Mouse (Mus musculus) frontal cortex, adult 2 months (tissue): ENCODE results near the gene Plekha1. TPM values are rescaled to one million over a fixed set of nuclear protein-coding genes. Genes with fewer than 3 reads are reported as not detected.

Experiments used
- DNase-seq, 2 experiments: peaks; one replicate each; pipeline ENCODE4 v3.0.0; 2022; ENCODE audit warnings: low spot score in 1 of 2; ENCODE audit errors: extremely low spot score in 1 of 2
- polyA plus RNA-seq: library from polyadenylated mRNA; depleted of rRNA; stranded (reverse); fragments of >200 nt; gene quantifications from 2 replicates; pipeline ENCODE4 v1.2.3, GENCODE M21; 2012; rRNA removed

The Plekha1 gene
- polyA plus RNA-seq, 1 experiment, result 155 TPM

DNA sequence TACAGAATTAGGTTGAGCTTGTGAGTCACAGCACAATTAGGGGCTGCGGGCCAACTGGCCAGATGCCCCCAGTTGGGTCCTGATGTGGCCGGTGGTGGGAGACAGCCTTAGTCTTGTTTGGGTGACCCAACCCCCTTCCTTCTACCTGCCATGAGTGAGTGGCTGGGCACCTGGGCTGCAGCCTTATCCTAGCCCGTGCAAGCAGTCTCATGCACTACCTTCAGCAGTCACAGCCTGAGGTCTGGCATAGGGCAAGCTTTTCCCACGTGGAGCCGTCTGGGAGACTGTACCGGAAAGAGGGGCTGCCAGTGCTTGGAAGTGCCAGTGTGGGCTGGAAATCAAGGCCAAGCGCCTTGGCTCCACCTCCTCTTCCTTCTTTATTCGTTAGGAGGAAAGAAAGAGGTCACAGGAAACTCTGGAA is 83.8 kb downstream of the Plekha1 start:
- DNase-seq, result peak; percentile 46 to 66

GRCm38 (mm10) chr7:130950482-130950881 is 84.9 kb downstream of the Plekha1 start:
- DNase-seq, result no peak

DNA sequence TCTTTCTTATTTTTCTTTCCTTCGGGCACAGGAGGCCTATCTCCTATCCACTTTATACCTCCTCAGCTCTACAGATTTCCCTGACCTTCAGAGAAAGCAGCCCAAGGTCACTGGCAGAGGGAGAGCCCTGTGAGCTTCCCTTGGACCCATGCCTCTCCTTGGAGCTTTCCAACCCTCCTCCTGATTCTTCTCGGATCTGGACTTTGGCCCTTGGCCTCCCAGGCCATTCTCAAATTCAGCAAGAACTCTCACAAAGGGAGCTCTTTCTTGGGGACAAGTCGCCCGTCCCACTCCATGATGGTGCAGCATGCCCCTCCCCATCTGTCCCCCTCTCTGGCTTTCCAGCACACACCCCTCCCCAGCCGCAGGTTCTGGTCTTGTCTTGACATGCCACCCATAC is 85.4 kb downstream of the Plekha1 start:
- DNase-seq, result peak in 1 of 2 experiments; percentile 17

DNA sequence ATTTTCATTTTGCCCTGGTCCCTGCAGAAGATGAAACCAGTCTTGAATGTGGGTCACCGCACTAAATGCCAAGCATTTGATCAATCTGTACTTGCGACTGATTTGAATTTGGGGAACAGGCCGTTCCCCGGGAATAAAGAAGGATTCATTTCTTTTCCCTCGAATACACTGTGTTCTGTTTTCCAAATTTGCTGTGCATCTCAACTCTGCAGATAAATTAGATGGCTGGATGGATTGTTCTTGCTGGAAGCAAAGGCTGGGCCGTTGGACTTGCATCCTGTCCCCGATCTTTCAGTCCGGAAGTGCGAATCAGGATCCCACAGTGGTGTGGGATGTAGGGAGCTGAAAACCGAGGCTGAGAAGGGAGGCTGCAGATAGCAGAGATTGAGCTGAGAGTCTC is 87.8 kb downstream of the Plekha1 start:
- peak in 1 of 2 experiments; percentile 23 for DNase-seq

DNA sequence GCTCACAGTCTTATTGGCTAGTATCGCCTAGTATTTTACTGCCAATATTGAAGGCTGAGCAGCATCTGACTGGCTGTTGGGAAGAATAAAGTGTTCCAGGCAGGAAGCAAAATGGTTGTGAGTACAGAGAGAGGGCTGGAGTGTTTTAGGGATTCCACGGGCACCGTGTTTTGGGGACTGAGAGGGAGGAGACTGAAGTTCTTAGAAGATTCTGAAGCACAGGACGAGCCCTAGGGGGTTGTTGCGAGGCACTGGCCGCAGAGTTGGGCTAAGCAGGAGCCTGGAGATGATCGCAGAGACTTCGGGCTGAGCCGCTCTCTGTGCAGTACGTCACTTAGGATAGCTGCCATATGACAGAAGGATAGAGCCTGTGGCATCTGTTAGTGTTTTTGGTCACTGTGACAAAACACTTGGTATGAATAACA is 88.6 kb downstream of the Plekha1 start:
- DNase-seq, result no peak

GRCm38 (mm10) chr7:130958551-130958950 is 93.0 kb downstream of the Plekha1 start:
- DNase-seq, result no peak

DNA sequence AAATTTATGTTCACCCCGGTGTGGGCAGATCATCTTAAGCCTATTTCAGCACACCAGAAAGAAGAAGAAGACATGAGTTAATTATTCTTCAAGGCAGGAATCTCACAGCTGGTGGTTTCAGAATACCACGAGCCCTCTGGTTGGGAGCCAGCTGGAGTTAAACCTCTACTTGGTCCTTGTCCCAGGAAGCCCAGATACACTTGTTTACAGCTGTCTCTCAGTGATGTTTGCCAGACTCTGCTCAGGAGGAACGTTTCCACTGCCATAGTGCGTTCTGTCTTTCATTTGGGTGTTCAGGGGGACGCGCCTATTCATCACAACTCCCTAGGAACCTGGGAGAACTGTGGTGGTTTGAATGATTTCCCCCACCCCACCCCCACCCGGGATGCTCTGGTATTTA is 94.3 kb downstream of the Plekha1 start:
- DNase-seq, result peak in 1 of 2 experiments; percentile 59

- DNase-seq, result no peak
Measured at GRCm38 (mm10) chr7:130961429-130961828, 95.9 kb downstream of the Plekha1 start.

Other genes with a start within 250 kb of the Plekha1 start
- 0.50 and 0.62 TPM in 2 replicates for gene Btbd16, start 91.7 kb upstream of the Plekha1 start, polyA plus RNA-seq
- gene Htra1, start 70.4 kb downstream of the Plekha1 start, polyA plus RNA-seq, result 172 and 212 TPM in 2 replicates
- 0.04 TPM in 1 of 2 replicates, not detected in the other for gene Dmbt1, start 166.3 kb downstream of the Plekha1 start, polyA plus RNA-seq